Mouse (Mus musculus): Measurements from ENCODE around the gene Papss2. TPM values are rescaled to one million over a fixed set of nuclear protein-coding genes. Genes with fewer than 3 reads are reported as not detected.

Gene Papss2
- polyA plus RNA-seq, 1 experiment from 2014 or later: 2.5 TPM

- Histone ChIP-seq H3K9me3 (no peaks in the 10 kb centered on the region), H3K4me3 (no peak overlapping the region), H3K4me1 (peaks cover 22% of the 10 kb centered on the region), H3K27ac (no peak overlapping the region), H3K27me3 (ENCODE audit: poor library complexity, severe bottlenecking) (peaks cover under 1% of the 10 kb centered on the region; the same call in 1 of the 2 replicates), H3K36me3 (replicated peaks) (no peaks in the 10 kb centered on the region)
- 47% methylated on average over 8 of the region's 8 CpGs for WGBS
- no peak for DNase-seq (ENCODE audit: extremely low spot score, low spot score)
Observed at GRCm38 (mm10) chr19:32604127-32604526, 8.5 kb downstream of the Papss2 start.

- no peak for DNase-seq (ENCODE audit: extremely low spot score, low spot score)
- 85% methylated on average over 6 of the region's 6 CpGs for WGBS
Observed at GRCm38 (mm10) chr19:32604563-32605252, 9.1 kb downstream of the Papss2 start.

GRCm38 (mm10) chr19:32606227-32606827 lies 10.7 kb downstream of the Papss2 start:
- Histone ChIP-seq H3K36me3 (replicated peaks) (no peaks in the 10 kb centered on the region), H3K4me3 (no peak overlapping the region), H3K27ac (no peak overlapping the region), H3K27me3 (ENCODE audit: poor library complexity, severe bottlenecking) (no peaks in the 10 kb centered on the region), H3K9me3 (no peaks in the 10 kb centered on the region), H3K4me1 (peaks cover 12% of the 10 kb centered on the region)
- DNase-seq (ENCODE audit: extremely low spot score, low spot score): no peak
- 73% methylated on average over 4 of the region's 4 CpGs for WGBS

More at GRCm38 (mm10) chr19:32604563-32605252, 9.1 kb downstream of the Papss2 start:
- no peaks in the 10 kb centered on the region for H3K27me3 ChIP-seq (ENCODE audit: poor library complexity, severe bottlenecking)
- H3K36me3 ChIP-seq (replicated peaks): no peaks in the 10 kb centered on the region
- H3K27ac ChIP-seq: no peak overlapping the region
- H3K4me1 ChIP-seq: peaks cover 16% of the 10 kb centered on the region
- H3K9me3 ChIP-seq: no peaks in the 10 kb centered on the region
- no peak overlapping the region for H3K4me3 ChIP-seq

GRCm38 (mm10) chr19:32607036-32607435 lies 11.4 kb downstream of the Papss2 start:
- no peak for DNase-seq (ENCODE audit: extremely low spot score, low spot score)
- no peak overlapping the region for H3K27ac ChIP-seq
- WGBS: 85% methylated on average over 8 of the region's 8 CpGs

GRCm38 (mm10) chr19:32611386-32612092 lies 15.9 kb downstream of the Papss2 start:
- no peak for DNase-seq (ENCODE audit: extremely low spot score, low spot score)
- no peaks in the 10 kb centered on the region for H3K9me3 ChIP-seq
- no peak overlapping the region for H3K4me3 ChIP-seq
- H3K27ac ChIP-seq: no peak overlapping the region
- no peaks in the 10 kb centered on the region for H3K27me3 ChIP-seq (ENCODE audit: poor library complexity, severe bottlenecking)
- no peaks in the 10 kb centered on the region for H3K36me3 ChIP-seq (replicated peaks)
- 91% methylated on average over 9 of the region's 9 CpGs for WGBS
- no peaks in the 10 kb centered on the region for H3K4me1 ChIP-seq

More at GRCm38 (mm10) chr19:32607036-32607435, 11.4 kb downstream of the Papss2 start:
- Histone ChIP-seq H3K36me3 (replicated peaks) (no peaks in the 10 kb centered on the region), H3K9me3 (no peaks in the 10 kb centered on the region), H3K27me3 (ENCODE audit: poor library complexity, severe bottlenecking) (no peaks in the 10 kb centered on the region), H3K4me1 (peaks cover 8% of the 10 kb centered on the region; the same call in 1 of the 2 replicates), H3K4me3 (no peak overlapping the region)

- Histone ChIP-seq H3K27ac (no peak overlapping the region), H3K36me3 (replicated peaks) (no peaks in the 10 kb centered on the region), H3K27me3 (ENCODE audit: poor library complexity, severe bottlenecking) (no peaks in the 10 kb centered on the region), H3K4me1 (no peaks in the 10 kb centered on the region), H3K9me3 (no peaks in the 10 kb centered on the region), H3K4me3 (no peak overlapping the region)
- WGBS: 84% methylated on average over 12 of the region's 12 CpGs
- DNase-seq (ENCODE audit: extremely low spot score, low spot score): no peak
Observed at GRCm38 (mm10) chr19:32614046-32614771, 18.6 kb downstream of the Papss2 start.

- no peak for DNase-seq (ENCODE audit: extremely low spot score, low spot score)
- H3K36me3 ChIP-seq (replicated peaks): no peaks in the 10 kb centered on the region
- 83% methylated on average over 2 of the region's 2 CpGs for WGBS
- no peak overlapping the region for H3K4me3 ChIP-seq
- H3K27me3 ChIP-seq (ENCODE audit: poor library complexity, severe bottlenecking): no peaks in the 10 kb centered on the region
- H3K9me3 ChIP-seq: no peaks in the 10 kb centered on the region
- no peak overlapping the region for H3K27ac ChIP-seq
- H3K4me1 ChIP-seq: no peaks in the 10 kb centered on the region
Observed at GRCm38 (mm10) chr19:32614772-32615099, 19.1 kb downstream of the Papss2 start.

GRCm38 (mm10) chr19:32616646-32617045 lies 21.1 kb downstream of the Papss2 start:
- Histone ChIP-seq H3K27ac (no peak overlapping the region), H3K27me3 (ENCODE audit: poor library complexity, severe bottlenecking) (no peaks in the 10 kb centered on the region), H3K9me3 (no peaks in the 10 kb centered on the region), H3K4me1 (no peaks in the 10 kb centered on the region), H3K4me3 (no peak overlapping the region), H3K36me3 (replicated peaks) (no peaks in the 10 kb centered on the region)
- 94% methylated on average over 7 of the region's 7 CpGs for WGBS
- no peak for DNase-seq (ENCODE audit: extremely low spot score, low spot score)

- H3K27ac ChIP-seq: no peak overlapping the region
- H3K27me3 ChIP-seq (ENCODE audit: poor library complexity, severe bottlenecking): no peaks in the 10 kb centered on the region
- H3K4me3 ChIP-seq: no peak overlapping the region
- 90% methylated on average over 2 of the region's 2 CpGs for WGBS
- no peak for DNase-seq (ENCODE audit: extremely low spot score, low spot score)
- H3K9me3 ChIP-seq: no peaks in the 10 kb centered on the region
- no peaks in the 10 kb centered on the region for H3K4me1 ChIP-seq
- no peaks in the 10 kb centered on the region for H3K36me3 ChIP-seq (replicated peaks)
Observed at GRCm38 (mm10) chr19:32619739-32620138, 24.1 kb downstream of the Papss2 start.

- H3K9me3 ChIP-seq: no peaks in the 10 kb centered on the region
- H3K27me3 ChIP-seq (ENCODE audit: poor library complexity, severe bottlenecking): no peaks in the 10 kb centered on the region
- no peak overlapping the region for H3K27ac ChIP-seq
- DNase-seq (ENCODE audit: extremely low spot score, low spot score): no peak
- 87% methylated on average over 15 of the region's 15 CpGs for WGBS
- H3K4me3 ChIP-seq: no peak overlapping the region
- H3K4me1 ChIP-seq: no peaks in the 10 kb centered on the region
- H3K36me3 ChIP-seq (replicated peaks): no peaks in the 10 kb centered on the region
Observed at GRCm38 (mm10) chr19:32620859-32621445, 25.4 kb downstream of the Papss2 start.

GRCm38 (mm10) chr19:32622142-32622541 lies 26.6 kb downstream of the Papss2 start:
- Histone ChIP-seq H3K9me3 (no peaks in the 10 kb centered on the region), H3K4me3 (no peak overlapping the region), H3K27ac (no peak overlapping the region), H3K36me3 (replicated peaks) (no peaks in the 10 kb centered on the region), H3K4me1 (peaks cover 5% of the 10 kb centered on the region; the same call in 1 of the 2 replicates), H3K27me3 (ENCODE audit: poor library complexity, severe bottlenecking) (no peaks in the 10 kb centered on the region)
- DNase-seq (ENCODE audit: extremely low spot score, low spot score): no peak
- 82% methylated on average over 3 of the region's 3 CpGs for WGBS

GRCm38 (mm10) chr19:32626768-32627331 lies 31.3 kb downstream of the Papss2 start:
- H3K4me1 ChIP-seq: peaks cover 6% of the 10 kb centered on the region; the same call in 1 of the 2 replicates
- DNase-seq (ENCODE audit: extremely low spot score, low spot score): no peak
- WGBS: 75% methylated on average over 13 of the region's 13 CpGs
- H3K27ac ChIP-seq: no peak overlapping the region
- no peaks in the 10 kb centered on the region for H3K9me3 ChIP-seq
- H3K27me3 ChIP-seq (ENCODE audit: poor library complexity, severe bottlenecking): no peaks in the 10 kb centered on the region
- no peaks in the 10 kb centered on the region for H3K36me3 ChIP-seq (replicated peaks)
- no peak overlapping the region for H3K4me3 ChIP-seq
